Mouse (Mus musculus) left cerebral cortex, postnatal 10 days (tissue): ENCODE measurements at regions not wholly inside any gene's neighbourhood (a gene's known extent, or its start where the extent isn't known, plus 50 kb on each side); places are given as distances from the start of the nearest gene placed in this dataset.

Experiments used
- DNase-seq, 2 experiments: peaks; one replicate each; pipeline ENCODE4 v3.0.0; 2021 to 2022; ENCODE audit warnings: low spot score in 2 of 2, mixed read lengths in 1 of 2; ENCODE audit errors: extremely low spot score in 1 of 2
- intact Hi-C: fragments of 180-260 bp; cut with DNase I; formaldehyde crosslinking; loops from one replicate; pipeline ENCODE4 v1.15.1; 2025

DNA sequence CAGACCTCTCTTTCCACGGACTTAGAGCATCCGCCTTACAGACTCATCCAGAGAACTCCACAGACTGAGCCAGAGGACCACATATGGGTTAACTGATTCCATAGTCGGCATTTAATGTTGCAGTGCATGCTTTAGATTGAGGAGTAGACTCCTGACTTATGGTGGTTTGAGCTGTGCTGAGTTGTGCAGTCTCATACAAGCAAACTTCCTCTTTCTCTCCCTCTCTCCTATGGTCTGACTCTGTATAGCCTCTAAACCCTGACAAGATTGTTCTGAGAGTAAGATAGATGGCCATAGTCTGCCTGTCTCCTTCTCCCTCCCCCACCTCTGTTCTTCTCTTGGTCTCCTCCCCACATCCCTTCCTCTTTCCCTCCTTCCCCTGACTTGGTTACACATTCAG is 616.0 kb downstream of the Ryr2 start:
- DNase-seq = no peak
- intact Hi-C loops = no loop called here

DNA sequence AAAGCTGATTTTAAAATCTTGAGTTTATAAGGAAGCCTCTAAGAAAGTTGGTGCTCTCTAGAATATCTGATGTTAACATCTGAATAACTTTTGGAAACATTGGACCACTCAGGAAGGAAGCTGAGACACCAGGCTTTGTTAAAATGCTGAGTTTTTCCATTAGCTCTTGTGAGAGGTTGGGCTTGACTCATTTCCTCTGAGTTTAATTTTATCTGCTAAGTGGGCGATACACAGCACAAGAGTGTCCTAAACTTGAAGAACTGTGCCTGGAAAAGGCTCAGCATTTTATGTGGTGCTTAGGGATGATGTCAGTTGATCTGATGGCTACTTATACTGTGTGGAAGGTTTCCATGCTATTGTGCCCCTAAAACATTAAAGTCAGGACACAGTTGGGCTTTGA is 623.6 kb downstream of the Ryr2 start:
- intact Hi-C loops = no loop called here

DNA sequence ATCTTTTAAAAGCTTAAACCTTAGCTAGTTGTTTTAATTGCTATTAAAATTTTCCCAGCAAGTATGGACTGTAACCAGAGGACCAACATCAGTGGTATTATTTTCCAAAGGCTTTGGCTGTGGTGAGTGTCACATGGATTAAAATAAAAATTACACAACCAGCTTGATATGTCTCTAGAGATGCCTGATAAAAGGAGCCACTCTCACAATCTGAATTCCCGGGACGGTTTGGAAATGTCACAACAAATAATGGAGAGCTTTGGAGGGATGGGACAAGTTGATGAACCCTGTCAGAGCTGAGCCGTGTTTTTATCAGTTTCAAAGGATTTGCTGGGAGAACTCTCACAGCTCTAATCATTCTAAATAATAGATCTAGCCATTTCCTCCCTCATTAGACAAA is 624.0 kb downstream of the Ryr2 start:
- no peak for DNase-seq
- intact Hi-C loops = no loop called here

More for the DNA sequence above, 623.6 kb downstream of the Ryr2 start:
- DNase-seq = no peak

DNA sequence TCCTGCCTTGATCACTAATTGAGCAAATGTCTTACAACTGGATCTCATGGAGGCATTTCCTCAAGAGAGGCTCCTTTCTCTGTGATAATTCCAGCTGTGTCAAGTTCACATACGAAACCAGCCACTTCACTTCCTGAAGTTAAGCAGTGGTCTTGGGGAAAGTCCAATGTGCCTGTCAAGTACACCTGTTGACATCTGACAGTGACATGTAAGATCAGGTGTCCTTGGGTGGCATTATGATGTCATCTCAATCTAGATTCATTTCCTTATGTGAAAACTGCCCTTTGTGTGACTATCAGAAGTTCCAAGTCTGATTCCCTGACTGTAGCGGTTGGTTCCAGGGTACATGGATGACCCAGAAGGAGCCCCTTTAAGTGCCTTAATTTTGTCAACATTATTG is 646.5 kb downstream of the Ryr2 start:
- intact Hi-C loops = no loop called here
- DNase-seq = no peak

DNA sequence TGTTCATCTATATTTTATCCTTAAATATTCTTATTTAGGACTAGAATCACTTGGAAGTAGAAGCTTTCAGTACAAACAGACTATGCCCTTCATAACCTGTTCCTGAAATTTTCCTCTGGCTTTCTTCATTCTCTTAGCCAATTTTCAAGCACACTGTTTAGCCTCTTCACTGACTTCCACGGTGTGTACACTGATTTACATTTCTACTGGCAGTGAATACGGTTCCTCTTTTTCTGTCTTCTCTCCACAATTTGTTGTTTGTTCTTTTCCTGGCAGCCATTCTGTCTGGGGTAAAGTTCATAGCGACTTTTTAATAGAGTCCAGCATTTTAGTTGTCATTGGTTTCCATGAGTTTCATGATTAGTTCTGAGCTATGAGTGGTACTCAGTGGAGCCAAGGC is 651.6 kb downstream of the Ryr2 start:
- DNase-seq = no peak
- intact Hi-C loops = no loop called here

DNA sequence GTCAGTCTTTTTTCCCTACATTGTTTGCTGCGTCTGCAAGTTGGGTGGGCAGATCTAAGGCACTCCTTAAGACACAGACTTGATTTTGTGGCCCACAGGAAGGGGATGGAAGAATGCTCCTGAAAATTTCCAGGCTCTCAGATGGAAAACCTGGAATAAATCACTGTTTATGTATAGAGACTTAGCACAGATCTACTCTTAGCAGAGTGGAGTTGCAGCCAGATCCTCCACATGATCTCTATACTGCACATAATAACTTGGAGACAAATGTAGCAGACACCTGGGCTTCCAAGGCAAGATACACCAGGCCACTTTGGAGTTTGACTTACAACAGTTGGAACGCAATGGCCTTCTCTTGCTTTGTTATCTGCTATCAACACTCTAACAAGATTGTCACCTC is 654.3 kb downstream of the Ryr2 start:
- intact Hi-C loops = loop anchor here (2.0 kb wide), 1 partner anchor 16 kb away; no protein-coding TSS in a partner anchor
- DNase-seq = no peak

DNA sequence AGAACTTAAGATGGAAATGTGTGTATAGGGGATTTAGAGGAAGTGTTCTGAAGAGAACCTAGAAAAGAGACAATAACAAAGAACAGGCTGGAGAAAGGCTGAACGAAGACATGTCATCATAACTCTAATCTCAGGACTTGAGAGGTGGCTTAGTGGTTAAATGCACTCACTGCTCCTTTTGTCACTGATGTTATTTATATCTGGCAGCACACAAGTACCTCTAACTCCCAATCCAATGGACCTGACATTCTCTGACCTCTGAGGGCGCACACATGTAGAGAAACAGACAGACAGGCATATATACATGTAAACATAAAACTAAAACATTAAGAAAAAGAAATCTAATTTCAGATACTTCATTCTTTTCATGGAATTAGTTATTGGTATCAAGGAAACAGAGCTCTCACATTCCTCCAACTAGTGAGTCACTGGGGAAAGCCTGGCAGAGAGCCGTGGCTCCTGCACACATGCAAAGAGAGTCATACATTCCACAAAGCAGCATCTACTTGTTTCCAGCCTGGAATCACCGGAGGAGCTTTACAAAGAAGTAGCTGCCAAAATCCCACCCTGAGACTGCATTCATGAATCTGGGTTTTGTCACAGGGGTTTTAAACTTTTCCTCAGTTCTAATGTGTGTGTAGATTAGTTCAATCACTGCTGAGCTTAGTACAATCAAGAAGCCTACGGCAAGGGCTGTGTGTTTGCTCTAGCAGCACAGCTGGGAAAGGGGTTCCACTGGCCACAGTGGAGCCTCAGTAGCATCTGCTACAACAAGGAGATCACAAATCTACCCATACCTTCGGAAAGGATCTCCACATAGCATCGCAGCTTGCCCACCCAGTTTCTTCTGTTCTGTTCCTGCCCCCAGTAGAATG is 674.0 kb downstream of the Ryr2 start:
- peak; percentile 3 to 17 for DNase-seq
- intact Hi-C loops = no loop called here

DNA sequence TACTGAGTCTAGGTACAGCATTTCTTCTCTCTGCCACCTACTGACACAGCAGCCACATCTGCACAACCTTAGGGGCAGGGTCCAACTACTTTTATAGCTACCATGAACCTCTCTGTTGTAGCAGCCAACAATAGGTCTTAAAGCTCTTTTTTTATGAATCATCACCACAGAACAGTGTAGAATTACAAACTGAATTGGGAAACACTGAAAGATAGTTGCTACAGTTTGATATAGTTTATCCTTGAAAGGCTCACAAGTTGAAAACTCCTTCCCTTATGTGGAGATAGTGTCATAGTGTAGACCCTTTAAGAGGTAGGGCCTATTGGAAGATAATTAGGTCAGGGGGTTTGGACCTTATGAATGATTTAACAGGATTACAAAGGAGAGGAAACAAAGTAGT is 679.9 kb downstream of the Ryr2 start:
- intact Hi-C loops = no loop called here
- DNase-seq = no peak

DNA sequence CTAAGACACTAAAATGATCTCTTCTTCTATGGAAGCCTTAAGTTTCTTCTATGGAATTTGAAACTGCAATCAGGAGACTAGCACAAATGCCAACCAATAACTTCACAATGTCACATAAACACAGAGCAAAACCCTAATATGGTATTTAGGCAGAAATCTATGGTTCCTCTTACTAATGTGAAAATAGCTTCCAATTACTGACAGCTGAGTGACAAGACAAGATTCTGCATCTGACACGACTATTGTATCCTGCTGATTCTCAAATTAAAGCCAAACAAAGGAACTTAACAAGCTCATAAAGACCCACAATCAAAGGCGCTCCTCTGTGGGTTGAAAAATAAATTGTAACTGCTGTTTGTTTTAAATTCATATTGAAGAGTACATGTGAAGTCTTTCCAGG is 714.7 kb downstream of the Ryr2 start:
- DNase-seq = no peak
- intact Hi-C loops = no loop called here

DNA sequence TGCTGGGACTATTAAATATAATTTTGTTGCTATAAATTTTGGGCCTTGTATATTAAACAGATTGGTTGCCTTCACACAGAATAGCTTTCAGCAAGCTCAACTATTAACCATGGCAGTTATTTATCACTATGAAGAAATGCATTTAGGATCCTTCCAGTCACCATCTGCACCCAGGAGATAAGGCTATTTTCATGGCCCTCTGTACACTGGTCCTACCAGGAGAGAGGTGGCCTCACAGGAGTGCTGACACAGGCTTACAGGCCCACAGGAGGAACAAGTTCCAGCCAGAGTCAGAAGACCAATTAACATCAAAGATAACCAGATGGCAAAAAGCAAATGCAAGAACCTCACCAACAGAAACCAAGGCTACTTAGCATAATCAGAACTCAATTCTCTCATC is 731.3 kb downstream of the Ryr2 start:
- intact Hi-C loops = no loop called here
- no peak for DNase-seq

DNA sequence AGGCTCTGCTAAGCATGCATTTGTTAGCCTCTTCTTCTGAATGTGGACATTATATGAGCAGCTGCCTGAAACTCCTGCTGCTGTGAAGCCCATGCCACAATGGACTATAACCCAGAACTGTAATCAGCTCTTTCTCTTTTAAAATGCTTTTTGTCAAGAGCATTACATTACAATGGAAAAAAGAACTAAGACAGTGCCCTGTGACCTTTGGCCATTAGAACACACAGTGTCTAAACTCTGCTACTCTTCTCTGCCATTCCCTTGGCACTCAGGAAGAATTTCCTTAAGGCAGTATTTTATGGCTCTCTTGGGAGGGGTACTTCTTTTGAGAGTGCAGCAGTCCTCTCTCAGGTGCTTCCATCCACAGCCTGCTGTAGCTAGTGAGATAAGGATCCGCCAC is 737.3 kb downstream of the Ryr2 start:
- intact Hi-C loops = no loop called here
- no peak for DNase-seq

DNA sequence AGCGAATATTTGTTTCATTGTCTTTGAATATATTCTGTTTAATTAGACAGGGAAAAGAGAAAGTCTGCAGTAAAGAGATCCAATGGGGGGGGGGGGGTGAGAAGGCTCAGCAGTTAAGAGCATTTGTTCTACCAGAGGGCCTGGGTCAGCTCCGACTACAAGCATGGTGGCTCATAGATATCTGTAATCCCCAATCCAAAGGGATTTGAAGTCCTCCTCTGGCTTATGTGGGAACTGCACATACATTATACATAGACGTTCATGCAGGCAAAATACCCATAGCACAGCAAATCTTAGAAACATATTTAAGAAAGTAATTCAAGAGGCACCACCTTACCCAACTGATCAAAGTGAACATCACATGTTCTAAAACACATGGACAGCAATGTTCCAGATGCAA is 743.9 kb downstream of the Ryr2 start:
- DNase-seq = no peak
- intact Hi-C loops = no loop called here

DNA sequence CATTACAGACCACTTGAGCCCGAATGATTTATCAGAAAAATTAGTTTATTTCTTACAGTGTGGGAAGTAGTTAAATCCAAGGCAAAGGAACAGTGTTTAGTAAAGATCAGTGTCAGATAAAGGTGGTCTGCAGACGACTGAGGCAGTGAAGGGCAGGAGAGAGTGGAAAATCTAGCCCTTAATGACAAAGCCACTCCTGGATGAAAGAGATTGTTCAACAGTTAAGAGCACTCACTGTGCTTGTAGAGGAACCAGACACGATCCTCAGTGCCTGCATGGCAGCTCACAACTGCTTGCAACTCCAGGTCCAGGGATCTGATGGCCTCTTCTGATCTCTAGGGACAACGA is 758.3 kb downstream of the Ryr2 start:
- intact Hi-C loops = no loop called here

DNA sequence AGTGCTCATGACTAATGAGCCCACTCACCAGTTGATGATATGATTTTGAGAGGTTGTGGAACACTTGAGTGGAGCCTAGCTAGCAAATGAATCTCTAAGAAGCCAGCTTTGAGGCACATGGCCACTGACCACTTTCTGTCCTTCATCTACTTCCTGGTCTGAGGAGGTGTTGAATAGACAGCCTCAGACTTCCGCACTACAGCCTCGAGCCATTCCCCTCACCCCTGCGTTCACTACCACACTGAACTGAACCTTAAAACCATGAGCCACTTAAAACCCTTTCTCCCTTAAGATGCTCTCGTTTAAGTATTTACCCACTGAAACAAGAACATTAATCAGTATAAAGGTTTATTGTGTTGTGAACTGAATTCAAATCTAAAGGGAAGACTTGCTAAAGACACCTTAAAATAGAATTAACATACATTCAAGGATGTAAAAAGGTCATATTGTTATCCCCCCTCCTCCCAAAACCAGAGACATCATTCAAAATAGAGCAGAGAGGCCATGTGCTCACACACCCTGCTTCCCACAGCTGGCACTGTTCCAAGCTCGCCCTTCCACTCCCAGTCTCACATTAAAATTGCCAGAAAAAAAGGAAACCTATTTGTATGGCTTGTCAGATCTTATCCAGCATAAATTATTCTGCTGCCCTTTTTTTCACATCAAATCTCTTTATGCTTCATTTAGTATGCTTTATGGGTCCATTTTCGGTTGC is 758.8 kb downstream of the Ryr2 start:
- DNase-seq = peak in 1 of 2 experiments; percentile 40
- intact Hi-C loops = no loop called here

More for the DNA sequence above, 758.3 kb downstream of the Ryr2 start:
- DNase-seq = no peak

DNA sequence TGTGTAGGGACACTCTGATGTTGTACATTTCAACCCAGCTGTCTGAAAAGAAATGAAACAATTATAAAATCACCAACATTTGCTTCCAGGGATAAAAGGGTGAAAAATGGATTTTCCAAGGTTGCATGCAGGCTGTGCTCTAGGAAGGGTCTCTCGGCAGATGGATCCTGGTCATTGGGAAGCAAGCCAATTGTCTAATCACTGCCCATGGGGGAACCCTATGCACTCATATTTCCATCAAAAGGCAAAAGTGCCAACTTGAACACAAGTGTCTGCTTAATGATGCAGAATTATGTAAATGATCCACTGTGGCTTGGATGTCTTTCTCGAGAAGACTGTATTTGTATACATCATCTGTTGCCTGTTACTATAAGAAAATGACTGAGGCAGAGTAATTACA is 762.2 kb downstream of the Ryr2 start:
- no peak for DNase-seq
- intact Hi-C loops = no loop called here

DNA sequence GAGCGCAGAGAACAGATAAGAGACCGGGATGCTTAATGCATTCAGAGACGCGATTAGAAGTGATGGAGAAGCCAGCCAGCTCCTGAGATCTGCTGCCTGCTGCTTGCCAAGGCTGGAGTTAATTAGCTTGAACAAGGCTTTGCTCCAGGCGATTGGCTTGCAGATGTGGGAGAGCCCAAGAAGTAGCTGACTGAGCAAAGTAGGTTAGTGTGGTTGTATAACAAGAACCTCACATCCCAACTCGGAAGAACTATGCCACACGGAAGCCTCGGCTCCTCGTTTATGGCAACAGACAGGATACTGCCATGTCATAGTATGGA is 768.5 kb downstream of the Ryr2 start:
- intact Hi-C loops = no loop called here
- peak in 1 of 2 experiments; percentile 28 for DNase-seq

DNA sequence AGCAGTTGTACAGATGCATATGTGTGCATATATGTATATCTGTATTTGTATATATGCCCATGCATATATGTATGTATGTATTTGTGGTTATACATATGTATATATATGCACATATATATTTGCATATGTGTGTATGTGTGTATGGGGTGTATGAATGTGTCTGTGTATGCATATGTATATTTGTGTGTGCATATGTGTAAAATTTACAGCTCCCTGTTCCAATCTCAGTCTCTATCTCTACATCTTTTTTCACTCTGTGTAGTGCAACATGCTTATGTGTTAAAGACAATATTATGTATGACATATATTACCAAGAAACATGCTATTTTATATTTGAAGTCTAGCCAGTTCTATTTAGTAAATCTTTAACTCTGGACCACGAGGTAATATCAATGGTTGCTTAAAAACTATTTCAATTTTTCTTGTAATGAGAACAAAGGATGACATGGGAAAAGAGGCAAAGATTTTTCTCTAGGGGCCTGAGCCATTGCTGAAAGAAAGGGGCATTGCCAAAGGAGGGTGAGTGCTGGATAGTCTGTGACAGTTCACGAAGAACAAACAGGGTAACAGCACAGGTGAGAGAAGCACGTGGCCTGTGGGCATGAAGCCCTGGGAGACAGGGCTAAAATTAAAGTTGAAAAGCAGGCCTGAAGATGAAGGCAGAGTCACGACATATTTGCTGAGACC is 769.0 kb downstream of the Ryr2 start:
- no peak for DNase-seq
- intact Hi-C loops = no loop called here

DNA sequence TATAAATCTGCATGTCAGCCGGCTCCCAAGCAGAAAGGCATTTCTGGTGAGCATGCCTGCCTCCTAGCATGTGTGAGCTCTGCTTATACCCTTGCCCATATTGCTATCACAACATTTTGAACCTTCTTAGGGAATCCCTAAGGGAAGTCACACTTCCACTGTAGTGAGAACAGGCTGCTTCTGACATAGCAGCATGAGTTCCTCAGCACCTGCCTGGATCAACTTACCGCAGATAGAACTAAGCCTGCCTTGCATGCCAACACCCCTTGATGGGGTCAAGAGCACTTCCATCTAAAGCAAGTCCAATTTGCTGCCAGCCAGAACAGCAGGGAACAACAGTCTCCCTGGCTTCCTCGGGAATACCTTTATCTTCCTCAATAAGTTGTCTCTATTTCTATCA is 769.8 kb downstream of the Ryr2 start:
- no peak for DNase-seq
- intact Hi-C loops = no loop called here

DNA sequence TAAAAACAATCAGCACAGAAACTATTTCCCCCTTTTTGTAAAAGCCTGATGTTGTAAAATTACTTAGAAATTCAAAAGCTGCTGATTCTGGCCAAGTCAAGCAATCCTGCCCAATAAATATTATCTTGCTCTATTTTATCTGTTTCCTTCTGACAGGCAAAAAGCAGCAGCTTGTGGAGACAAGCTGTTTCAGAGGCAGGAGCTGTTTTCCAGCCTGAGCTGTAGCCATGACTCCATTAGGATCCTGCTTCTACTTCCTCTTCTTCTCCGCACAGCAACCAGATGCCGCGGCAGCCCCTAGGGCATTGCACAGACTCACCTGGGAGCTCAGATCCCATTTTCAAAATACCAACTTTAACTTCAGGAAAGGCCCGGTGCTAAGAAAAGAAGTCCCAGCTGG is 774.8 kb downstream of the Ryr2 start:
- DNase-seq = no peak
- intact Hi-C loops = no loop called here

DNA sequence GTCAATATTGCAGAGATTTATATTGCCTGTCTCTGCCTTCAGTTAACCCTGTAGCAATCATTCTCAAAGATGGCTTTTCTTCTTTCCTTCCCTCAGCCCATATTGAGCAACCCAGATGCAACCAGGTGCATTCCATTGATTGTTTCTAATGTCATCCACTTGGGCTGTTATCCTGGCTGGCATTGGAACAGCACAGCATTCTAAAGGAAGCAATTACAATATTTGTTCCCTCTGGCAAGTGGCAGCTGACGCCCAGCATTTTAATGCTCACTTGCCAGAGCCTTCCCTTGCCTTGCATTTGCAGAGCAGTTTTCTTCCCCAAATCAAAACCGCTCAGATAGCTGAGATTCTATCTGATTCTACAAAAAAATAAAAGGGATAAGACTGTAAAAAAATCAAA is 798.0 kb downstream of the Ryr2 start:
- intact Hi-C loops = no loop called here
- DNase-seq = no peak
